Mouse (Mus musculus): Measurements from ENCODE around the gene Evpl.

DNA sequence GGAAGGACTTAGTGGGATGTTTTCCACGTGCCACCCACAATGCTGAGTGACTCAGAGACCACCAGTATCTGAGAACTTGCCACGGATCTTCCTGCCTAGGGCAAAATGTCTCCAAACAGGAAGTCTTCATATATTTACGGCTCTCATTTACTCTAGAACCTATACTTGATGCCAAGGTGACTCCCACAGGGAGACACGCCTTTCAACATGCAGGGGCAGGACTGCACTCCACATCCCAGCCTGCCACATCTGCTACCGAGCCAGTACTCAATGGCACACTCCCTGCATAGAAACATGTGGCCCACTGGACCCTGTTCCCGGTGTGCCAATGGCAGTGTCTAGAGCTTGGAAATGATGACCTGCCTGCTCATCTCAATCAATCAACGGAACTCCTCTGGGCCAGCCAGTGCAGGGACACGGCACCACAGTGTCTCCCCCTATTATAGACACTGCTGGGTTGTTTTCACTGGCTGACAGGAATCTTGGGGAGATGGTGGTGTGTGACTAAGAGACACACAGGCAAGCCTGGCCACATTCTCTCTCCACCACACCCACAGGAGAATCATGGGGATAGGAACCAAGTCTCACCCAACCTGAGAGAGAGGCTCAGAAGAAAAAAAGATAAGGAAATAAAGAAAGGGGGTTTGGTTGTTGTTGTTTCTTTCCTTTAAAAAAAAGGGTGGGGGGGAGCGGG, 18.3 kb upstream of the Evpl start:
- TF ChIP-seq POLR2A (IDR thresholded peaks at IDR 0.05; ENCODE audit: control insufficient read depth, extremely low read depth, insufficient read depth, low read length, poor library complexity) (no peak), CTCF (IDR thresholded peaks at IDR 0.05; ENCODE audit: borderline replicate concordance, control insufficient read depth, extremely low read depth, insufficient read depth, low read length, poor library complexity) (no peak)

Measured in thymus, adult 2 months (tissue).